Mouse (Mus musculus): ENCODE measurements at regions not wholly inside any gene's neighbourhood (a gene's known extent, or its start where the extent isn't known, plus 50 kb on each side); places are given as distances from the start of the nearest gene placed in this dataset.

DNA sequence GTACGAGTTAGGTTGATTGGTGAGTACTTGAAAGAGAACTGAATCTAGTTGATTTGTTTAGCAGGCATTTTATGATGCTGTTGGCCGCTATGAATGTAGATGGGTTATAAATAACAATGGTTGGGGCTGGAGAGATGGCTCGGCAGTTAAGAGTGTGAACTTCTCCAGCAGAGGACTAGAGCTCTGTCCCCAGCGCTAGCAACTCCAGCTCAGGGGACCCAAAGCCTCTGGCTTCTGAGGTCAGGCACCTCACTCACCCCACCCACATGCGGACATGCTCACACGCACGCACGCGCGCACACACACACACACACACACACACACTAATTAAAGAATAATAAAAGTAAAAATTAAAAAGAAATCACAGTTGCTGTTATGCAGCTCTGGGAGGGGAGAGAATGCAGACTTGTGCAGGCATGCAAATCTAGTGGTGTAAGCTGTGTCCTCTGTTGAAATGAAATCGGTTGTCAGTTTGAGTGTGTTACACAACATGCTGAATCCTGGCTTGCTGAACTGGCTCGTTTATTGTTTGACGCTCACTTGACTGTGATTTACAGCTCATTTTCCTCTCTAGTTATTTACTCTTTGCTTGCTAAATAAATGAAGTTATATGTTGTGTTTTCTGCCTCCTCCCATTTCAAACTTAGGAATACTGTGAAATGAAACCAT lies 89.8 kb downstream of the Kcnrg start:
- dilution Hi-C loops (cut with MboI; ENCODE audit: extremely low pct_ligation_motif_present, extremely low pct_unique_long_range_greater_than_20kb, low sequenced_read_pairs), result no loop called here
- Histone ChIP-seq H3K27ac (ENCODE audit: insufficient read depth, low read depth) (no peak overlapping the region), H3K36me3 (replicated peaks in 1 of 2; ENCODE audit: control insufficient read depth in 1 of 2, insufficient read depth in 1 of 2, low read length in 1 of 2) (no peaks in the 10 kb centered on the region), H3K79me2 (replicated peaks; ENCODE audit: control insufficient read depth, extremely low read depth, insufficient read depth, poor library complexity, severe bottlenecking) (no peaks in the 10 kb centered on the region), H3K4me2 (ENCODE audit: insufficient read depth, low read depth, poor library complexity, severe bottlenecking) (peak overlapping the region; percentile 37), H3K9ac (ENCODE audit: insufficient read depth, low read depth) (no peak overlapping the region), H3K4me3 (replicated peaks in 1 of 3; ENCODE audit: low read depth in 2 of 3, low read length in 2 of 3, poor library complexity in 1 of 3) (no peak overlapping the region), H3K4me1 (ENCODE audit: control insufficient read depth in 1 of 2, insufficient read depth in 2 of 2) (peaks cover 4 to 18% of the 10 kb centered on the region in 2 experiments; a peak in 2 of 4 replicates), H3K9me3 (replicated peaks; ENCODE audit: low read length) (no peaks in the 10 kb centered on the region), H3K27me3 (replicated peaks) (no peaks in the 10 kb centered on the region)
- in situ Hi-C loops (cut with MboI; ENCODE audit: low pct_ligation_motif_present, low pct_unique_long_range_greater_than_20kb, low sequenced_read_pairs), result no loop called here
- TF ChIP-seq ZNF384 (IDR thresholded peaks at IDR 0.05; ENCODE audit: low read depth, low read length), result no peak
- TF ChIP-seq E2F4 (IDR thresholded peaks at IDR 0.05; ENCODE audit: insufficient replicate concordance, low read depth, low read length), result no peak
- TF ChIP-seq TBP (conservative IDR thresholded peaks at IDR 0.05; ENCODE audit: low read depth, low read length), result no peak
- no peak for TF ChIP-seq CHD2 (IDR thresholded peaks at IDR 0.05; ENCODE audit: low read length)
- TF ChIP-seq MEF2A (IDR thresholded peaks at IDR 0.05; ENCODE audit: borderline replicate concordance, low read depth, low read length), result no peak
- TF ChIP-seq ELF1 (IDR thresholded peaks at IDR 0.05; ENCODE audit: low read depth, low read length), result no peak
- TF ChIP-seq POLR2A (IDR thresholded peaks at IDR 0.05; ENCODE audit: low read depth, low read length), result no peak
- TF ChIP-seq BHLHE40 (IDR thresholded peaks at IDR 0.05; ENCODE audit: low read depth, low read length), result peak; percentile 40; the same call in 1 of the 2 replicates
- no peak for DNase-seq (ENCODE audit: extremely low read depth)

DNA sequence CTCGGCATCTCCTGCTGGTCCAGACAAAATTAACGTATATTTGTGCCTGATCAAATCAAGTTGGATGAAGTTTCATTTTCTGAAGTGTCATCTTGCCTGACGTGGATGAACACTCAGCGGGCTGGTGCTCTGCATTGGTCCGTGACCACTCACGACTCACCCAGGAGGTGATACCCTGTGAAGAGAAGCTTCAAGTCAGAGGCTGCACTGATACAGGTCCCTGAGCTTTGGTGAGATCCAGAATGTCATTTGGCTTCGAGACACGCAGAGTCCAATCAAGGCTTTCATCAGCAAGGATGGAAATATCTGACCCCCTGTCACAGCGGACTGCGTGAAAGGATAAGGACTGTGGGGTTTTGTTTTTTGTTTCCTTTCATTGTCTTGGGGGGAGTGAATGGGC lies 90.4 kb downstream of the Kcnrg start:
- dilution Hi-C loops (cut with MboI; ENCODE audit: extremely low pct_ligation_motif_present, extremely low pct_unique_long_range_greater_than_20kb, low sequenced_read_pairs), result no loop called here
- H3K4me3 ChIP-seq (replicated peaks in 1 of 3; ENCODE audit: low read depth in 2 of 3, low read length in 2 of 3, poor library complexity in 1 of 3), result no peak overlapping the region
- in situ Hi-C loops (cut with MboI; ENCODE audit: low pct_ligation_motif_present, low pct_unique_long_range_greater_than_20kb, low sequenced_read_pairs), result no loop called here
- no peaks in the 10 kb centered on the region for H3K79me2 ChIP-seq (replicated peaks; ENCODE audit: control insufficient read depth, extremely low read depth, insufficient read depth, poor library complexity, severe bottlenecking)
- H3K4me2 ChIP-seq (ENCODE audit: insufficient read depth, low read depth, poor library complexity, severe bottlenecking), result no peak overlapping the region; the same call in 1 of the 2 replicates
- no peaks in the 10 kb centered on the region for H3K36me3 ChIP-seq (replicated peaks in 1 of 2; ENCODE audit: control insufficient read depth in 1 of 2, insufficient read depth in 1 of 2, low read length in 1 of 2)
- H3K9me3 ChIP-seq (replicated peaks; ENCODE audit: low read length), result no peaks in the 10 kb centered on the region
- H3K27ac ChIP-seq (ENCODE audit: insufficient read depth, low read depth), result no peak overlapping the region
- no peaks in the 10 kb centered on the region for H3K27me3 ChIP-seq (replicated peaks)
- no peak for TF ChIP-seq MAFK (IDR thresholded peaks at IDR 0.05; ENCODE audit: insufficient replicate concordance, low read length)
- TF ChIP-seq MEF2A (IDR thresholded peaks at IDR 0.05; ENCODE audit: borderline replicate concordance, low read depth, low read length), result no peak
- no peak for TF ChIP-seq GABPA (IDR thresholded peaks at IDR 0.05; ENCODE audit: insufficient replicate concordance, low read depth, low read length)
- TF ChIP-seq HCFC1 (IDR thresholded peaks at IDR 0.05; ENCODE audit: low read depth, low read length), result no peak
- no peak for DNase-seq (ENCODE audit: extremely low read depth)
- no peak overlapping the region for H3K9ac ChIP-seq (ENCODE audit: insufficient read depth, low read depth)
- peaks cover 3 to 18% of the 10 kb centered on the region in 2 experiments; a peak in 2 of 4 replicates for H3K4me1 ChIP-seq (ENCODE audit: control insufficient read depth in 1 of 2, insufficient read depth in 2 of 2)

DNA sequence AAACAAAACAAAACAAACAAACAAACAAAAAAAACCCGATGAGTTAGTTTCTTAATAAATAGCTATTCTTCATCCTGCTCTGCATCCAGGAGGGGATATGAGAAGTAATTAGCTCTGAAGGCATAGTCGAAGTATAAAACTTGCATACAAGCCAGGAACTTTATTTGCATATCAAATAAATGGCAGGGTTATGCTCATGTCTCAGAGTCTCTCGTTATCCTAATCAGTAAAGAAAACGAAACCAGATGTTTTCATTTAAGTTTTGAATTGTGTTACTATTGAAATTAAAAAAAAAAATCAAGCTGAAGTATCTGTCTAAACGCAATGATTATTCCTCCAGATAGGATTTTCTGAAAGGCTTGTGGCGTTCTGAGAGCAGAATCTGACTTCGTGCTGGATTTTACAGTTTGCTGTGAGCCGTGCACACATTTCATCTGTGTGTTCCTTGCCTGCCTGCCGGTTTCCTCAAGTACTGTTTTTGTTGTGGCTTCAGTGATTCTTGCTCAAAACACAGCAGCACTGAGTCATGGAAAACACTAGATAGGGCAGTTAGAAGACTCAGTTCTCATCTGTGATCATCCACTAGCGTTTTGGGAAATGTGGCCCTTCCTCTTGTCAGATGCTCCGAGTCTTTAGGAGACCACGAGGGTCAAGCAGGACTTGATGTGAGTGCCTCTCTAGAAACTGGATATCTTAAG lies 91.2 kb downstream of the Kcnrg start:
- H3K9me3 ChIP-seq (replicated peaks; ENCODE audit: low read length), result no peaks in the 10 kb centered on the region
- peaks cover 2 to 18% of the 10 kb centered on the region in 2 experiments; a peak in 2 of 4 replicates for H3K4me1 ChIP-seq (ENCODE audit: control insufficient read depth in 1 of 2, insufficient read depth in 2 of 2)
- TF ChIP-seq MAX (IDR thresholded peaks at IDR 0.05; ENCODE audit: low read length) (no peak), ELF1 (IDR thresholded peaks at IDR 0.05; ENCODE audit: low read depth, low read length) (no peak), POLR2AphosphoS2 (IDR thresholded peaks at IDR 0.05; ENCODE audit: low read depth, low read length) (no peak), SIN3A (IDR thresholded peaks at IDR 0.05; ENCODE audit: low read length) (no peak), PAX5 (IDR thresholded peaks at IDR 0.05; ENCODE audit: low read length) (no peak), BHLHE40 (IDR thresholded peaks at IDR 0.05; ENCODE audit: low read depth, low read length) (no peak), POLR2A (IDR thresholded peaks at IDR 0.05; ENCODE audit: low read depth, low read length) (no peak), ZMIZ1 (IDR thresholded peaks at IDR 0.05; ENCODE audit: low read depth, low read length) (no peak), NELFE (IDR thresholded peaks at IDR 0.05; ENCODE audit: low read depth, low read length) (no peak), NRF1 (IDR thresholded peaks at IDR 0.05; ENCODE audit: low read depth, low read length) (no peak), TBP (conservative IDR thresholded peaks at IDR 0.05; ENCODE audit: low read depth, low read length) (no peak), EP300 (IDR thresholded peaks at IDR 0.05; ENCODE audit: low read length) (no peak), E2F4 (IDR thresholded peaks at IDR 0.05; ENCODE audit: insufficient replicate concordance, low read depth, low read length) (no peak), RAD21 (IDR thresholded peaks at IDR 0.05; ENCODE audit: low read depth, low read length) (no peak), MEF2A (IDR thresholded peaks at IDR 0.05; ENCODE audit: borderline replicate concordance, low read depth, low read length) (no peak), TCF12 (IDR thresholded peaks at IDR 0.05; ENCODE audit: low read depth, low read length) (no peak), JUND (conservative IDR thresholded peaks at IDR 0.05; ENCODE audit: low read depth, low read length) (no peak), CHD2 (IDR thresholded peaks at IDR 0.05; ENCODE audit: low read length) (no peak), USF2 (conservative IDR thresholded peaks at IDR 0.05; ENCODE audit: low read depth, low read length) (no peak)
- H3K4me2 ChIP-seq (ENCODE audit: insufficient read depth, low read depth, poor library complexity, severe bottlenecking), result no peak overlapping the region
- no peak overlapping the region for H3K9ac ChIP-seq (ENCODE audit: insufficient read depth, low read depth)
- no peak overlapping the region for H3K27ac ChIP-seq (ENCODE audit: insufficient read depth, low read depth)
- H3K36me3 ChIP-seq (replicated peaks in 1 of 2; ENCODE audit: control insufficient read depth in 1 of 2, insufficient read depth in 1 of 2, low read length in 1 of 2), result no peaks in the 10 kb centered on the region
- dilution Hi-C loops (cut with MboI; ENCODE audit: extremely low pct_ligation_motif_present, extremely low pct_unique_long_range_greater_than_20kb, low sequenced_read_pairs), result no loop called here
- no peak for DNase-seq (ENCODE audit: extremely low read depth)
- H3K4me3 ChIP-seq (replicated peaks in 1 of 3; ENCODE audit: low read depth in 2 of 3, low read length in 2 of 3, poor library complexity in 1 of 3), result no peak overlapping the region
- in situ Hi-C loops (cut with MboI; ENCODE audit: low pct_ligation_motif_present, low pct_unique_long_range_greater_than_20kb, low sequenced_read_pairs), result no loop called here
- H3K27me3 ChIP-seq (replicated peaks), result no peaks in the 10 kb centered on the region
- H3K79me2 ChIP-seq (replicated peaks; ENCODE audit: control insufficient read depth, extremely low read depth, insufficient read depth, poor library complexity, severe bottlenecking), result no peaks in the 10 kb centered on the region

All from CH12.LX (cell line).